Comparison of ENCODE assay signal across 8 mouse cellular contexts in genomic region chr3:30507028-30507575, GRCm38 (mm10). TPM values are rescaled to one million over a fixed set of nuclear protein-coding genes. Genes with fewer than 3 reads are reported as not detected.
DNase-seq lines count a peak whose midpoint lies in the region; ATAC-seq and TF ChIP-seq lines count a peak whose summit lies in the region.

No protein-coding gene starts in this region.

- H3K4me1 ChIP-seq in hindbrain, postnatal 0 days (ENCODE audit: insufficient read depth, low read length), result no peaks in the 10 kb centered on the region
- peaks cover 52% of the 10 kb centered on the region for H3K4me1 ChIP-seq in limb, embryonic 15.5 days
- H3K4me1 ChIP-seq in midbrain, embryonic 16.5 days (ENCODE audit: control insufficient read depth, insufficient read depth, low read length), result peaks cover 24% of the 10 kb centered on the region

- H3K4me2 ChIP-seq in hindbrain, postnatal 0 days (ENCODE audit: low read depth, low read length), result peak overlapping the region; percentile 74
- H3K4me2 ChIP-seq in limb, embryonic 15.5 days, result peak overlapping the region; percentile 80
- peak overlapping the region; percentile 76 for H3K4me2 ChIP-seq in midbrain, embryonic 16.5 days (ENCODE audit: low read length)

- peak overlapping the region; percentile 46 for H3K4me3 ChIP-seq in hindbrain, postnatal 0 days (ENCODE audit: low read length)
- H3K4me3 ChIP-seq in limb, embryonic 15.5 days, result peak overlapping the region; percentile 67
- H3K4me3 ChIP-seq in midbrain, embryonic 16.5 days (ENCODE audit: low read depth, low read length), result peak overlapping the region; percentile 48

- ATAC-seq in hindbrain, postnatal 0 days, result no peak
- no peak for ATAC-seq in limb, embryonic 15.5 days (ENCODE audit: insufficient number of reproducible peaks, low FRiP score, low TSS enrichment, low read depth)
- ATAC-seq in midbrain, embryonic 16.5 days, result 0 out of 2 replicates have a peak, but pooled peaks have one; percentile 2

- under 1% methylated on average over 22 of the region's 22 CpGs for WGBS in hindbrain, postnatal 0 days
- under 1% methylated on average over 22 of the region's 22 CpGs for WGBS in limb, embryonic 15.5 days
- 1% methylated on average over 22 of the region's 22 CpGs for WGBS in midbrain, embryonic 16.5 days

- no peak for TF ChIP-seq CTCF in hindbrain, postnatal 0 days (IDR thresholded peaks at IDR 0.05; ENCODE audit: low read depth)

- no peaks in the 10 kb centered on the region for H3K9me3 ChIP-seq in hindbrain, postnatal 0 days (ENCODE audit: low read length)
- no peaks in the 10 kb centered on the region for H3K9me3 ChIP-seq in limb, embryonic 15.5 days
- H3K9me3 ChIP-seq in midbrain, embryonic 16.5 days (replicated peaks; ENCODE audit: control insufficient read depth, low read length, poor library complexity, severe bottlenecking), result no peaks in the 10 kb centered on the region

- peak overlapping the region; percentile 25; the same call in 1 of the 2 replicates for H3K9ac ChIP-seq in hindbrain, postnatal 0 days (replicated peaks; ENCODE audit: low read length)
- peak overlapping the region; percentile 72 for H3K9ac ChIP-seq in limb, embryonic 15.5 days
- H3K9ac ChIP-seq in midbrain, embryonic 16.5 days (ENCODE audit: low read depth, low read length), result peak overlapping the region; percentile 18; the same call in 1 of the 2 replicates

- peak; percentile 7 to 29 for DNase-seq in frontal cortex, postnatal 10 days (ENCODE audit: low spot score in 2 of 2)
- no peak for DNase-seq in frontal cortex, postnatal 25 days (ENCODE audit: low spot score in 2 of 2)
- DNase-seq in adrenal gland, postnatal 25 days, result peak; percentile 10
- DNase-seq in gastrocnemius, postnatal 25 days, result peak; percentile 29
- DNase-seq in hindbrain, postnatal 0 days (ENCODE audit: low spot score), result peak; percentile 49
- no peak for DNase-seq in spleen, postnatal 36 days (ENCODE audit: low spot score in 2 of 2)

- H3K27ac ChIP-seq in hindbrain, postnatal 0 days, result peak overlapping the region; percentile 70; the same call in 1 of the 2 replicates
- peak overlapping the region; percentile 97 for H3K27ac ChIP-seq in limb, embryonic 15.5 days
- peak overlapping the region; percentile 4; the same call in 1 of the 2 replicates for H3K27ac ChIP-seq in midbrain, embryonic 16.5 days (ENCODE audit: low read length)

- H3K36me3 ChIP-seq in hindbrain, postnatal 0 days (ENCODE audit: insufficient read depth, low read length), result no peaks in the 10 kb centered on the region
- H3K36me3 ChIP-seq in limb, embryonic 15.5 days, result no peaks in the 10 kb centered on the region
- H3K36me3 ChIP-seq in midbrain, embryonic 16.5 days (ENCODE audit: control insufficient read depth, insufficient read depth, low read length), result no peaks in the 10 kb centered on the region

- peaks cover 62% of the 10 kb centered on the region for H3K27me3 ChIP-seq in hindbrain, postnatal 0 days (ENCODE audit: insufficient read depth, low read length)
- H3K27me3 ChIP-seq in limb, embryonic 15.5 days, result peaks cover 10% of the 10 kb centered on the region
- peaks cover 44% of the 10 kb centered on the region for H3K27me3 ChIP-seq in midbrain, embryonic 16.5 days (ENCODE audit: control insufficient read depth, insufficient read depth, low read depth, low read length)

RNA-seq across cellular contexts. Expression of gene Mecom, which starts 40.7 kb away (rescaled TPM):
- 4.1 and 7.1 TPM in 2 replicates for total RNA-seq in adrenal gland, postnatal 25 days (2021)
- total RNA-seq in gastrocnemius, postnatal 25 days (2021), result 1 to 10 TPM; 6.7 to 8.8 TPM
- 6.9 and 8.3 TPM in 2 replicates for total RNA-seq in hindbrain, postnatal 0 days (2014; rRNA removed)
- 4.1 and 4.5 TPM in 2 replicates for polyA plus RNA-seq in hindbrain, postnatal 0 days (2015; fragmentation: Nextera tagmentation; extraction: Ambion mirVana)
- 37.7 and 38.4 TPM in 2 replicates for polyA plus RNA-seq in limb, embryonic 15.5 days (2015; fragmentation: Nextera tagmentation; extraction: Ambion mirVana)
- 4.0 and 5.3 TPM in 2 replicates for polyA plus RNA-seq in midbrain, embryonic 16.5 days (2015; fragmentation: Nextera tagmentation; extraction: Ambion mirVana)

Comparison
In these comparisons a context has a peak if more than half of its experiments do, and no peak if none do; other contexts are left out.
1. DNase-seq: peak in frontal cortex, postnatal 10 days (2 of 2), adrenal gland, postnatal 25 days (single experiment), gastrocnemius, postnatal 25 days (single experiment) and hindbrain, postnatal 0 days (single experiment); none in frontal cortex, postnatal 25 days (0 of 2) and spleen, postnatal 36 days (0 of 2).
2. H3K27ac ChIP-seq: peak in every context shown above with its lines; median percentile 97 in limb, embryonic 15.5 days; 70 in hindbrain, postnatal 0 days; 4 in midbrain, embryonic 16.5 days.
3. H3K9ac ChIP-seq: peak in every context shown above with its lines; median percentile 72 in limb, embryonic 15.5 days; 25 in hindbrain, postnatal 0 days; 18 in midbrain, embryonic 16.5 days.
4. Peak in every context shown above with its lines, with median percentiles within 50 percentile points of each other: H3K4me2 ChIP-seq and H3K4me3 ChIP-seq.